Mouse (Mus musculus) lung, postnatal 14 days (tissue): ENCODE results near the gene Uap1.

ENCODE experiments used
- DNase-seq: peaks from one replicate; pipeline ENCODE4 v3.0.0; 2021

Uap1 gene

DNA sequence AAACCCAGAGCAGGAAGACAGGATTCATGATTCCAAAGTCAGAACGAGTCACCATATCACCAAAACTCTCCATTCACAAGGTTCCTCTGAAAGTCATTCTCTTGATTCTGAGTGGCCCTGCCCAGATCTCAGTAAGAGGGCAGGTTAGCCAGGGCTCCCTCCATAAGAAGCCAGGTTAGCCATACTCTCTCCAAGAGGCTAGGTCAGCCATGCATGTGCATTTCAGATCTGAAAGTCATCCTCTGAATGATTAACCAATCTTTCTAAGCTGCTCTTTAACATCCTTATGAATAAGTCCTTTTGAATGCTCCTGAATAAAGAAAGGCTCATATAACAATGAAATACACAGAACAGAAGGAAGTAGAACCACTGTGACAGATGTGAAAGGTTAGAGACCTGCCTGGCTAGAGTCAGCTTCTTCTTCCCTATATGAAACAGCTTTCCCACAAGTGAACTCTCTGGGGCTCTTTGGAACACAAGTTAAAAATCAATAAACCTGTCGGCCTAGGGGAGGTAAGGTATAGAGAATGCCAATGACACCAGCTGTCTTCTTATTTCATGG lies 10.6 kb downstream of the Uap1 start:
- DNase-seq = no peak

DNA sequence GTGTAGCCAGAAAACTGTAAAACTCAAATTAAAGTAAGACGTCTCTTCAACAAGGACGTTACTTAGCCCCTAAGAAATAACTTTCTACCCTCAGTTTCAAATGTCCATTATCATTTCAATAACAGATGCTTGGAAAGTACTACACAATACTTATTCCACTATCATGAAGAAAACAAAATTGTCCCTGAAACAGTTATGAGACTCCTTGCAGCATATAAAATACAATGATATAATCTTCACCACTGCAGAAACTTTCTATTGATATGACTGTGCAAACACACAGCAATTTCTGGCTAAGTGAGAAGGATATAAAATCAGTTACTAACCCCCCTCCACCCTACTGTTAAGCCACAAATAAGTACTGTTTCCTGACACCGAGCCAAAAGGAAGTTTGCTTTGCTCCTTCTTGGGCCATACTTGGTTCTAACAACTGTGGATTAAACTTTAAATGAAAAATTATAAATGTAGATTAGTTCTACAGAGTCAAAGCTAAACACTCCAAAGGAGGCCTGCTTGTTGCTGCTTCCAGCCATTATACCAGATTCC lies 11.3 kb downstream of the Uap1 start:
- peak; percentile 14 for DNase-seq

- peak; percentile 57 for DNase-seq
Measured at GRCm38 (mm10) chr1:170161852-170162251, 12.9 kb downstream of the Uap1 start.

DNA sequence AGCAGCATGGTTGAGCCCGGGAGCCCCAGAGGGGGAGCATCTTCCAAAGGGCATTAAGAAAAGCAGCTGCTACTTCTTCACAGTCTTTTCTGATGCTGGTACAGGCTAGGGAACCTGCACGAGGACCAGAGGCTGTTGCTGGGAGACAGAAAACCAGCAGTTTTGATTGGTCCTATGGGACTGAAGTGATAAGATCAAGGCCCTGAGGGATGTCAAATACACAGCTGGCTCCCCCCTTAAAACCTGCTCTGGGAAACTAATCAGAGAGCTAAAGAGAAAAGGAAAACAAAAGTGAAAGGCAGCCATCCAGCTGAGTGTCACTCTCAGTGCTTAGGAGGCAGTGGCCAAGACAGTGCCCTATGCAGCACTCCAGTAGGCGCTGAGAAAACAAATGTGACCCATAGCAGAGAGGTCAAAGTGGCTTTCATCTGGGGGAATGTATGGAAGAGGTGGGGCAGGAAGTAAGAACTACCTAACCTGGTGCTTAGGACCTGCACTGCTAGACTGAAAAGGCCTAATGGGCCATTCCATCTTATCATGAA lies 14.3 kb downstream of the Uap1 start:
- no peak for DNase-seq

DNA sequence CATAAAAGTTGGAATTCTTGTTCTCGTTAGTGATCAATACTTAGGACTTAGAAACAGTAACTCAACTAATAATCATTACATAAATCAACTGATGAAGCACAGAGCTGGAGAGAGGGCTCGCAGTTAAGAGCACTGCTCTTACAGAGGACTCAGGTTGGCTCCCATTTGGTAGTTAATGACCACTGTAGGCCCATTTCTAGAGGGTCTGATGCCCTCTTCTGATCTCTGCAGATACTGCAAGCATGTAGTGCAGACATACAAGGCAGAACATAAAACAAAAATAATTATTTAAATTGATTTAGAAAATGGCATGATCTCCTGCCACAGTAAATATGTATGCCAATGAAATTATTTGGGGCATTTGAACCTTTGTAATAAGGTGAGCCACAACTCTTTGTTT lies 15.1 kb downstream of the Uap1 start:
- DNase-seq = no peak

- no peak for DNase-seq
Measured at GRCm38 (mm10) chr1:170155761-170156160, 19.0 kb downstream of the Uap1 start.

DNA sequence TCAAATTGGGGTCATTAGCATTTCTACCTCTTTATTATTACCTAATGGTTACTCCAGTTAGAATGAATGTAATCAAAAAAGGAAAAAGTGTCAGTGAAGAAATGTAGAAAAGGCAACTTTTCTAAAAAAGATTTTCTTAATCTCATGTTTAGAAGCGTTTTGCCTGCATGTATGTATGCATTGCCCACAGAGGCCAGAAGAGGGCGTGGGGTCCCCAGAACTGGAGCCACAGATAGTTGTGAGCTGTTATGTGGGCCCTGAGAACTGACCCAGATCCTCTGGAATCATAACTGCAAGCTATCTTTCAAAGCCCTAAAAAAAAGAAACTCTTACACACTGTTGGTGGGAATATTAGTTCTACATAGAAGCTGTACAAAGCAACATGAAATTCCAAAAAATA lies 19.5 kb downstream of the Uap1 start:
- no peak for DNase-seq

- DNase-seq = no peak
Measured at GRCm38 (mm10) chr1:170153986-170154385, 20.8 kb downstream of the Uap1 start.

DNA sequence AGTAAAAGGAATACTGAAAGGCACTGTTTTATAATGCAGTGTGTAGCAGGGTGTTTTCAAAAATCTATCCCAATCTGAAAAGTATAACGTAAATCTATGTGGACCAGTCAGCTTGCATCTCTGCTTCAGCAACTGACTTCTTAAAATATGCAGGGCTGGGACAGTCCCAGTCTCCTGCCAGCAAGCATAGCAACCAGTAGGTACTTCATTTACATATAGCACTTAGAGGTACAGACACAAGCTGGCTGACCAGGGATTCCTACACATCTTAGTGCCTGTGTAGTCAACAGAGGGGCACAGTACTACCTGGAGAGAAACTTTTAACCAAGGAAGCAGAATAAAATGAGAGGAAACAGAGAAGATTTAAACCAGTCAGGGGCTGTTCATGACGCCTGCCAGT lies 22.2 kb downstream of the Uap1 start:
- no peak for DNase-seq

GRCm38 (mm10) chr1:170150870-170151269 lies 23.9 kb downstream of the Uap1 start:
- no peak for DNase-seq

- no peak for DNase-seq
Measured at GRCm38 (mm10) chr1:170149756-170150155, 25.0 kb downstream of the Uap1 start.

DNA sequence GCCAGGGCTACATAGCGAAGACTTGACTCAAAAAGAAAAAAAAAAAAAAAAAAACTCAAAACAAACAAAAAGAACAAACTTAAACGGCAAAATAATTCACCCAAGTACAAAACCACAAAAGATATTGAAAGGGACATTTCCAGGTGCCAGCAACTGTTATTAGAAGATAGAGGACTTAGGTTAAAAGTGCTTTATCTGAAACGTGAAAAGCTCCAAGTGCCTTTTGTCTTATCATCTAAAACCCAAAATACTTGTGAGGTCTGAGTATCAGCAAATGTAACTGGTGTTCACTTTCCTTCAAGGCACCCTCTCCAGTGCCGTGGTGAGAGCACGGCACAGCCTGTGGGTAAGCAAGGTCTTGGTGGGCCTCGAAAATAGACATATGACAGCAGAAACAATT lies 26.2 kb downstream of the Uap1 start:
- no peak for DNase-seq

DNA sequence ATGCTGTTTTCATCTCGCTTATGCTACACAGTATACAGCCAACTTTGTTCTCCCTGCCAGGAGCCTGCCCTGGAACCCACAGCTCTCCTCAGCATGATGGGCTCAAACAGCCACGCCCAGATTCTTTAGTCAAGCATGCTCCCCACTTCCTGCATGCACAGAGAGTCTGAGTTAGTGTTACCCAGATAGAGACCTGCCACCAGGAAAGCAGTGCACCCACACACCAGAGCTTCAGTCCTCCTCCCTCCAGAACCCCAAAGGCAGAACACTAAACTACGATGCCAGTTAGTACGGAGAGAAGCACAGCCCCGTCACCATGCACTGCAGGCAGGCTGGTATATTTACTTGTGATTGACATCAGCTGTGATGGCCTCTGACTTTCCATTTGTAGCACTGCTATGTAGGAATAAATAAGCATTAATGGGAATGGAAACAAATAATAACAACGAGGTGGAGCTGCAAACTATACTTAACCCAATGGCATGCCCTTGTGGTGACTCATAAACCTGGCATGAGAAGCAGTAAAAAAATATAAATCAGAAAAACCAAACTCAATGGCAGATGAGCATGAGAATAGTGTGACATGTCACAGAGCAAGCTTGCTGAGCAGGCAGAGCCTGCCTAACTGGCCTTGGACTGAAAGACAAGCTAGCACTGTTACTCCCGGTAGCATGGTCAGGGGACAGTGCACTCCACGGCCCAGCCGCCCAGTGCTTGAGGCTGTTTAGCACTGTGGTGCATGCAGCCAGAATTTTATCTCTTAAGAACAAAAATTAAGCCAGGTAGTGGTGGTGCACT lies 26.9 kb downstream of the Uap1 start:
- no peak for DNase-seq

- DNase-seq = no peak
Measured at GRCm38 (mm10) chr1:170145606-170146005, 29.2 kb downstream of the Uap1 start.

- DNase-seq = no peak
Measured at GRCm38 (mm10) chr1:170142256-170142871, 32.4 kb downstream of the Uap1 start.

- no peak for DNase-seq
Measured at GRCm38 (mm10) chr1:170141626-170142025, 33.1 kb downstream of the Uap1 start.

- peak; percentile 77 for DNase-seq
Measured at GRCm38 (mm10) chr1:170136351-170137009, 38.3 kb downstream of the Uap1 start.

DNA sequence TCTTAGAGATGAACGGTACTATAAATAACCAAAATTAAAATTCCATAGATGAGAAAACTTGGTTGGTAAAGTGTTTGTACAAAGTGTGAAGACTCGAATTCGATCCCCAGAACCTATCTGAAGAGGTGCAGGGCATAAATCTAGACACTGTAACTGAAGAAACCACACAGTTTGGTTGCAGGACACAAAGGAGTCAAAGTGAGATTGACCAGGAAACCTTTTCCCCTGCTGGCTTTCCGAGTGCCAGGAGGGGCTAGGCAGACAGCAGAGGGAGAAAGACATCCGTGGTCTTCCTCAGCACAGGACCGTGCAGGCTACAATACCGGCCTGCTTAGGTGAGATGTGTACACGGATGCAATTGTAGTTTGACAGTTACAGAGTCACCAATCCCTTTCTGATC lies 40.5 kb downstream of the Uap1 start:
- DNase-seq = no peak

GRCm38 (mm10) chr1:170130962-170131361 lies 43.8 kb downstream of the Uap1 start:
- no peak for DNase-seq

- no peak for DNase-seq
Measured at GRCm38 (mm10) chr1:170124644-170125043, 50.1 kb downstream of the Uap1 start.

DNA sequence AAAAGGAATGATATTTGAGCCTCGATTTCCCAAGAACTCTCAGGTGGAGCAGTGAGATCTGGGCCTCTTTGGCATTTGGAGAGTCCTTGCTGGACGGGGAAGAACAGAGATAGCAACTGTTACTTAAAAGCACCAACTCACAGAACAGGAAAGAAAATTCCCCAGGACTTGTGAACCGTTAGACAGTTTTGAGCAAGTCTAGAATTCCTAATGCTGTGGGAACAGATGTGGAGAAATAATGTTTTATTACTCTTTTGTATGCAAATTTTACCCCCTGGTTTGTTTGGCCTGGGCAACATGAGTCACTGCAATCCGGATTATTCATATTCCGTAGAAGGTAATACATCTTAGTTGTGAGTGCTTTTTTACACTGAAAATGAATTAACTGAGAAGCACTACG lies 61.1 kb downstream of the Uap1 start:
- DNase-seq = no peak

GRCm38 (mm10) chr1:170112261-170112660 lies 62.5 kb downstream of the Uap1 start:
- no peak for DNase-seq

DNA sequence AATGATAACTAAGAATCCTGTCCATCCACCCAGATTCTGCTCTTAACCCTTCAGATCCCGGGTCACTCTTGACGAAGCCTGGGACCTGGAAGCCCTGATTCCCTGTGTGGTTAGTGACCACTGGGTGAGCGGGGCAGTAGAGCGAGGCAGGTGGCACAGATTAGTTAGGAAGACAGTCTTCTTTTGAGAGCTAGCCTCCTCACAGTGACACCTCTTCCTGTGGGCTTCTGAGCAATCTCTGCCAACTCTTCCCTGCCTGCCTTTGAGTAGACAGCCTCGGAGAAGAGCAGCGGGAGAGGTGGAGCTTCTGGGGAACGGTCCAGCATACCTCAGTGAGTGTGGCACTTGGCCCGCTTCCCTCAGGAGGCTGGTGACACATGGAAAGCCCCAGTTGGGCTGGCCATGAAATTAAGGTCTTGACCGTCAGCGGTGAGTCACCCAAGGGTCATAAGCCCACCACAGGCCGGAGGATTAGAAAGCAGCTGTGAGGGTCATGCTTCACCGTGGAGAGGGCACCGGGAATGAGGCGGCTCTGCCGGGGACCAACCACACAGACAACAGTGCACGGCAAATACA lies 63.0 kb downstream of the Uap1 start:
- DNase-seq = no peak
